Mouse (Mus musculus) olfactory bulb, adult 2 months (tissue): ENCODE measurements around the gene Emc9.

Experiments used
- CTCF ChIP-seq: fragments of 200-500 bp; IDR thresholded peaks from 2 replicates; pipeline ENCODE4 v1.5.1; 2012; ENCODE audit warnings: low read depth, mild to moderate bottlenecking, low read length, moderate library complexity; ENCODE audit not compliant: insufficient read depth
- POLR2A ChIP-seq: fragments of 200-500 bp; IDR thresholded peaks from 2 replicates; pipeline ENCODE4 v1.6.1; 2012; ENCODE audit warnings: mild to moderate bottlenecking, low read depth, low read length, moderate library complexity; ENCODE audit not compliant: insufficient read depth

DNA sequence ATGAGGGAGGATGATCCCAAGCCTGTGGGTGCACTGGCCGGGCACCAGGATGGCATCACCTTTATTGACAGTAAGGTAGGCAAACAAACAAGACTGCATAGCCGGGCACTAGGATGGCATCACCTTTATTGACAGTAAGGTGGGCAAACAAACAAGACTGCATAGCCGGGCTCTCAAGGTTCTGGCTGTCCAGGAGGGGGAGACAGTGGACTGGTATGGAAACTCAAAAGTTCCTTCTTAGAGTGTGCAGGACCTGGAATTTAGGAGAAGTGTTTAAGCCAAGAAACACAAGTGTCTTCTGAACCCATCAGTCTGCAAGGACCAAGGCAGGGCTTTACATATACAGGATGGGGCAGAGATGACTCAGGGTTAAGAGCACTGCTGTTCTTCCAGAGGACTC is 19.4 kb downstream of the Emc9 start:
- TF ChIP-seq CTCF (no peak), POLR2A (no peak)
